Mouse (Mus musculus) liver, embryonic 15.5 days (tissue): ENCODE results near the gene Tnnt2. TPM values are rescaled to one million over a fixed set of nuclear protein-coding genes. Genes with fewer than 3 reads are reported as not detected.

Experiments used
- ATAC-seq: fragments of 200-750 bp; cut with Nextera tagmentation; 2 replicates; pipeline ENCODE4 v1.8.0; 2017; ENCODE audit warnings: moderate number of reproducible peaks, mild to moderate bottlenecking, moderate library complexity; ENCODE audit not compliant: insufficient read depth
- H3K27ac ChIP-seq: fragments of 300-500 bp; sonication (generic); replicated peaks from 2 replicates; pipeline ENCODE4 v1.5.1; 2015; ENCODE audit warnings: mild to moderate bottlenecking, inconsistent platforms
- H3K27me3 ChIP-seq: fragments of 300-500 bp; sonication (generic); 2 replicates; pipeline ENCODE4 v1.6.1; 2015; ENCODE audit warnings: mild to moderate bottlenecking, inconsistent platforms
- H3K36me3 ChIP-seq: fragments of 300-500 bp; sonication (generic); replicated peaks from 2 replicates; pipeline ENCODE4 v1.6.1; 2015; ENCODE audit warnings: moderate library complexity, mild to moderate bottlenecking, inconsistent platforms
- H3K4me1 ChIP-seq: fragments of 300-500 bp; sonication (generic); replicated peaks from 2 replicates; pipeline ENCODE4 v1.6.1; 2015; ENCODE audit warnings: inconsistent platforms
- H3K4me2 ChIP-seq: fragments of 300-500 bp; sonication (generic); 2 replicates; pipeline ENCODE4 v1.6.1; 2015; ENCODE audit warnings: moderate library complexity, mild to moderate bottlenecking, inconsistent platforms
- H3K4me3 ChIP-seq: fragments of 300-500 bp; sonication (generic); replicated peaks from 2 replicates; pipeline ENCODE4 v1.5.1; 2015; ENCODE audit warnings: mild to moderate bottlenecking, inconsistent platforms
- H3K9ac ChIP-seq: fragments of 300-500 bp; sonication (generic); 2 replicates; pipeline ENCODE4 v1.6.1; 2015; ENCODE audit warnings: moderate library complexity, mild to moderate bottlenecking, inconsistent platforms
- H3K9me3 ChIP-seq: fragments of 300-500 bp; sonication (generic); replicated peaks from 2 replicates; pipeline ENCODE4 v1.6.1; 2016; ENCODE audit warnings: inconsistent platforms
- WGBS: fragments of 180-500 bp; shearing (Covaris S2); methylation state at CpG from one replicate; pipeline ENCODE4 v1.1.7; 2015; ENCODE audit warnings: mixed read lengths; ENCODE audit not compliant: insufficient replicate concordance; 5-methylcytosine and 5-hydroxymethylcytosine counted together
- polyA plus RNA-seq: library from polyadenylated mRNA; unstranded; fragments of >200 nt; fragmentation: Nextera tagmentation; extraction: Ambion mirVana; gene quantifications from 2 replicates; pipeline ENCODE4 v1.2.1, GENCODE M21; 2015

The Tnnt2 gene
- polyA plus RNA-seq, 1 experiment from 2014 or later: 11.4 TPM

GRCm38 (mm10) chr1:135846632-135847031 lies 10.5 kb downstream of the Tnnt2 start:
- ATAC-seq: no peak
- H3K27ac ChIP-seq: no peak overlapping the region

GRCm38 (mm10) chr1:135847139-135847562 lies 11.0 kb downstream of the Tnnt2 start:
- H3K9ac ChIP-seq: no peak overlapping the region
- H3K27ac ChIP-seq: no peak overlapping the region
- peaks cover 10% of the 10 kb centered on the region; the same call in 1 of the 2 replicates for H3K4me1 ChIP-seq
- no peak overlapping the region for H3K4me3 ChIP-seq
- 12% methylated on average over 6 of the region's 6 CpGs for WGBS
- H3K36me3 ChIP-seq: no peaks in the 10 kb centered on the region
- ATAC-seq: peak; percentile 45; the same call in 1 of the 2 replicates
- H3K27me3 ChIP-seq: peaks cover 16% of the 10 kb centered on the region; the same call in 1 of the 2 replicates
- no peak overlapping the region for H3K4me2 ChIP-seq
- no peaks in the 10 kb centered on the region for H3K9me3 ChIP-seq

More at GRCm38 (mm10) chr1:135846632-135847031, 10.5 kb downstream of the Tnnt2 start:
- peaks cover 10% of the 10 kb centered on the region; the same call in 1 of the 2 replicates for H3K4me1 ChIP-seq
- H3K4me2 ChIP-seq: no peak overlapping the region
- no peaks in the 10 kb centered on the region for H3K36me3 ChIP-seq
- WGBS: 70% methylated on average over 5 of the region's 5 CpGs
- H3K9me3 ChIP-seq: no peaks in the 10 kb centered on the region
- H3K9ac ChIP-seq: no peak overlapping the region
- peaks cover 16% of the 10 kb centered on the region; the same call in 1 of the 2 replicates for H3K27me3 ChIP-seq
- no peak overlapping the region for H3K4me3 ChIP-seq

GRCm38 (mm10) chr1:135847611-135848351 lies 11.6 kb downstream of the Tnnt2 start:
- Histone ChIP-seq H3K4me1 (peaks cover 14% of the 10 kb centered on the region), H3K4me2 (no peak overlapping the region), H3K9ac (no peak overlapping the region), H3K36me3 (no peaks in the 10 kb centered on the region), H3K4me3 (no peak overlapping the region), H3K9me3 (no peaks in the 10 kb centered on the region), H3K27me3 (peaks cover 16% of the 10 kb centered on the region; the same call in 1 of the 2 replicates), H3K27ac (no peak overlapping the region)
- no peak for ATAC-seq
- WGBS: 46% methylated on average over 17 of the region's 17 CpGs

- ATAC-seq: no peak
- Histone ChIP-seq H3K4me1 (peaks cover 27% of the 10 kb centered on the region), H3K36me3 (no peaks in the 10 kb centered on the region), H3K9me3 (no peaks in the 10 kb centered on the region), H3K27me3 (peaks cover 11% of the 10 kb centered on the region; the same call in 1 of the 2 replicates), H3K27ac (no peak overlapping the region), H3K4me2 (no peak overlapping the region), H3K4me3 (no peak overlapping the region), H3K9ac (no peak overlapping the region)
- WGBS: 58% methylated on average over 12 of the region's 12 CpGs
Measured at GRCm38 (mm10) chr1:135850722-135851512, 14.8 kb downstream of the Tnnt2 start.

- Histone ChIP-seq H3K27me3 (peaks cover 11% of the 10 kb centered on the region; the same call in 1 of the 2 replicates), H3K9ac (no peak overlapping the region), H3K36me3 (no peaks in the 10 kb centered on the region), H3K4me3 (no peak overlapping the region), H3K27ac (no peak overlapping the region), H3K4me1 (peaks cover 27% of the 10 kb centered on the region), H3K4me2 (no peak overlapping the region), H3K9me3 (no peaks in the 10 kb centered on the region)
- no peak for ATAC-seq
- 41% methylated on average over 13 of the region's 13 CpGs for WGBS
Measured at GRCm38 (mm10) chr1:135852044-135852756, 16.0 kb downstream of the Tnnt2 start.

- ATAC-seq: no peak
- no peak overlapping the region for H3K9ac ChIP-seq
- no peaks in the 10 kb centered on the region for H3K36me3 ChIP-seq
- WGBS: 57% methylated on average over 4 of the region's 4 CpGs
- no peaks in the 10 kb centered on the region for H3K9me3 ChIP-seq
- H3K27me3 ChIP-seq: peaks cover 11% of the 10 kb centered on the region; the same call in 1 of the 2 replicates
- H3K27ac ChIP-seq: no peak overlapping the region
- H3K4me2 ChIP-seq: no peak overlapping the region
- H3K4me1 ChIP-seq: peaks cover 32% of the 10 kb centered on the region
- H3K4me3 ChIP-seq: no peak overlapping the region
Measured at GRCm38 (mm10) chr1:135853200-135853599, 17.0 kb downstream of the Tnnt2 start.

- H3K4me1 ChIP-seq: peaks cover 32% of the 10 kb centered on the region
- H3K4me2 ChIP-seq: no peak overlapping the region
- H3K9ac ChIP-seq: no peak overlapping the region
Measured at GRCm38 (mm10) chr1:135854591-135855343, 18.6 kb downstream of the Tnnt2 start.

GRCm38 (mm10) chr1:135855344-135855687 lies 19.2 kb downstream of the Tnnt2 start:
- WGBS: 79% methylated on average over 1 of the region's 1 CpGs
- no peaks in the 10 kb centered on the region for H3K9me3 ChIP-seq
- no peak overlapping the region for H3K27ac ChIP-seq
- H3K4me3 ChIP-seq: no peak overlapping the region
- H3K9ac ChIP-seq: no peak overlapping the region
- H3K27me3 ChIP-seq: 0 out of 2 replicates have a peak, but pooled peaks cover under 1% of the 10 kb centered on the region
- ATAC-seq: no peak
- peaks cover 32% of the 10 kb centered on the region for H3K4me1 ChIP-seq
- H3K36me3 ChIP-seq: no peaks in the 10 kb centered on the region
- H3K4me2 ChIP-seq: no peak overlapping the region

More at GRCm38 (mm10) chr1:135854591-135855343, 18.6 kb downstream of the Tnnt2 start:
- Histone ChIP-seq H3K4me3 (no peak overlapping the region), H3K27me3 (no peaks in the 10 kb centered on the region), H3K9me3 (no peaks in the 10 kb centered on the region), H3K27ac (no peak overlapping the region), H3K36me3 (no peaks in the 10 kb centered on the region)
- no peak for ATAC-seq
- 61% methylated on average over 6 of the region's 6 CpGs for WGBS

GRCm38 (mm10) chr1:135856070-135856469 lies 19.9 kb downstream of the Tnnt2 start:
- Histone ChIP-seq H3K4me3 (no peak overlapping the region), H3K4me2 (no peak overlapping the region), H3K27ac (no peak overlapping the region), H3K4me1 (peaks cover 28% of the 10 kb centered on the region), H3K9ac (no peak overlapping the region), H3K36me3 (no peaks in the 10 kb centered on the region), H3K27me3 (peaks cover 8% of the 10 kb centered on the region; the same call in 1 of the 2 replicates), H3K9me3 (no peaks in the 10 kb centered on the region)
- WGBS: 65% methylated on average over 4 of the region's 4 CpGs
- no peak for ATAC-seq

- H3K36me3 ChIP-seq: no peaks in the 10 kb centered on the region
- WGBS: 44% methylated on average over 11 of the region's 11 CpGs
- peaks cover 16% of the 10 kb centered on the region for H3K27me3 ChIP-seq
- H3K27ac ChIP-seq: no peak overlapping the region
- ATAC-seq: no peak
- no peak overlapping the region for H3K4me2 ChIP-seq
- H3K9ac ChIP-seq: no peak overlapping the region
- peaks cover 27% of the 10 kb centered on the region for H3K4me1 ChIP-seq
- no peaks in the 10 kb centered on the region for H3K9me3 ChIP-seq
- H3K4me3 ChIP-seq: no peak overlapping the region
Measured at GRCm38 (mm10) chr1:135857137-135857775, 21.1 kb downstream of the Tnnt2 start.
